Mouse (Mus musculus) skeletal muscle tissue, adult 2 months (tissue): ENCODE measurements around the gene Id1.

Experiments used
- DNase-seq: peaks from one replicate; pipeline ENCODE4 v3.0.0-alpha.2; 2012; ENCODE audit warnings: low read depth, low spot score

The Id1 gene

GRCm38 (mm10) chr2:152736090-152736601 lies at the start of gene Id1:
Gene Id1 (plus strand): TSS chr2:152736251.
- peak; percentile 80 for DNase-seq

DNA sequence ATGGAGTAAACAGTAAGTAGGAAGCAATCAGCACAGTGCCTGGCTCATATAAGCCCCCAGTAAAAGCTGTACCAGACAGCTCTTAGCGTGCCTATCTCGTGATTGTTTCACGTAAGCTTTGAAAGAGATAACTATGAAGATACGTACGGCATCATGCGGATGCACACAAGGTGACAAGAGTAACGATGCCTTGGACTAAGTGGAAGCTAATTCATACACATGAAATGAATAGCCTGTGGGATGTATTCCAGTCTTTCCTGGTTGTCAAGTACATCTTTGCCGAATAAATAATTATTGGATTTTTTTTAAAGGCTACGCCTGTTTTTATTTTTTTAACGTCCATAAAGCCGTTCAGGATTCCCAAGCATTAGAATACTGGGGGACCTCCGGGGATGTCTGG lies 49.7 kb upstream of the Id1 start:
- DNase-seq: no peak

- DNase-seq: peak; percentile 98
Measured at GRCm38 (mm10) chr2:152686806-152687267, 49.2 kb upstream of the Id1 start, which contains the start of gene Mcts2. Gene Mcts2 (plus strand): TSS chr2:152687035.

- no peak for DNase-seq
Measured at GRCm38 (mm10) chr2:152691564-152692217, 44.4 kb upstream of the Id1 start.

DNA sequence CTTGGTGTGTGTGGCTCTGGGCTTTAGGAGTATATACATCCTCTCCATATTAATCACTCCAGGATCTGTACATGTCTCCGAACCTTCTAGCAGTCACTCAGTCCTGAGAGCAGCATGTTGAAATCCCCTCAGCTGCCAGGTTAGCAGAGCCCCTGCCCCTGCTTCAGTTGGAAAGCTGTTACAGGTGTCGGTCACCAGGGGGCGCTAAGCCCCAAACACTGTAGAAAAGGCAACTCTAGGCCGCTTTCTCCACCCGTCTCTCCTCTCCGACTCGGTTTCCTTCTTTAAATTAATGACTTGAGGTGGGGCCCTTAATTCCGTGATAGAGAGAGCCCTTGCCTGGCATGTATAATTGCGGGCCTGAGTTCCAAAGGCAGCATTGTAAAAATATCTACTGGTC lies 42.8 kb upstream of the Id1 start:
- DNase-seq: peak; percentile 58

GRCm38 (mm10) chr2:152693735-152694134 lies 42.3 kb upstream of the Id1 start:
- DNase-seq: no peak

DNA sequence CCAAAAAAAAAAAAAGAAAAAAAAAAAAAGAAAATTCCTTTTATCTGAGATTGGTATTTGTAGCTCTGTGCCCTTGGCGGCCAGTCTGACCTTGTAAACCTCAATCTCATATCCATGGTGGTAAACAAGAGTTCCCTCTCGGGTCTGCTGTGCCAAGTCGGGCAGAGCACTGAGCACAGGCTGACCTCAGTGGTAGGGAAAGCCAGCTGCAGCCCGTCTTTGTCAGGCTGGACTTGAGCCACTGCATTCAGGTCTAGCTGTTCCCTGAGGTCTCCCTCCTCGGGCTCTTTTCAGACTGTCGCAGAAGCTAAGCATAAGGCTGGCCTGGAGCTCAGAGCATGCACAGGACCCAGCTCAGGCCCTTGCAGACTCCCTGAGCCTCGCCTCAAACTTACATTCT lies 41.3 kb upstream of the Id1 start:
- peak; percentile 44 for DNase-seq

DNA sequence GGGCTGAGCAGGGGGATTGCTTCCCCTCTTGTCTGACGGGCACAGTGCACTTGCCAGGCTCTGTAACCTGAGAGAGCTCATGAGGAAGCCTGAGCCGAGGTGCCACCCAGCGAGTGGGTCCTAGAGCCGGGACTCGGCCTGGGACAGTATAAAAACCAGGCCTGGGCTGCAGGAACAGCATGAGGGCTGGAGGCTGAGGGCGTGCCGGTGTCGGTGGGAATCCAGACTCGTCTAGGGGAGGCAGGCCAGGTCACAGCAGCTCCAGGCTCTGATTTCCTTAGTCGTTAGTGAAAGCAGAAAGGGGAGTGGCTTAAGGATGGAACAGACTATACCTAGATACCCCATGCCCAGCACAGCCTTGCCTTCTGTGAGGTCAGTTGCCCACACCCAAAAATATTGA lies 40.0 kb upstream of the Id1 start:
- DNase-seq: no peak

- peak; percentile 89 for DNase-seq
Measured at GRCm38 (mm10) chr2:152696476-152697164, 39.4 kb upstream of the Id1 start.

GRCm38 (mm10) chr2:152700138-152700537 lies 35.9 kb upstream of the Id1 start:
- DNase-seq: no peak

DNA sequence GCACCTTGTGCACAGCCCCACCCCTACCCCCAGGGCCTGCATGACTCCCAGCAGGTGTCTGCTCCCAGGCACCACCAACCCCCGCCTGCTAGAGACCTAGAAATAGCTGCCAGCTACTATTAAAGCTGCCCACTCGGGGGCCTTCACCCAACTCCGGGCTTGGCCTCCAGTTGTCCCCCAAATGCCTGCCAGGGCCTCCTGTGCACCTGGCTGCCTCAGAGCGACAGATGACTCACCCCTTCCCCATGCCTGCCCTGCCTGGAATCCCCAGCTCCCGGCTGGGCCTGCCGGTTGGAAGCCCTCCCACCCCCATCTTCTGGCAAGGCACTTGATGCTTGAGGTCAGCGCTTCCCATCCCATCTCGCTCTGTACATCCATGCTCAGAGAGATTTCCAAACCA lies 35.3 kb upstream of the Id1 start:
- DNase-seq: no peak

- no peak for DNase-seq
Measured at GRCm38 (mm10) chr2:152703596-152704255, 32.3 kb upstream of the Id1 start.

GRCm38 (mm10) chr2:152704256-152704605 lies 31.8 kb upstream of the Id1 start:
- no peak for DNase-seq

DNA sequence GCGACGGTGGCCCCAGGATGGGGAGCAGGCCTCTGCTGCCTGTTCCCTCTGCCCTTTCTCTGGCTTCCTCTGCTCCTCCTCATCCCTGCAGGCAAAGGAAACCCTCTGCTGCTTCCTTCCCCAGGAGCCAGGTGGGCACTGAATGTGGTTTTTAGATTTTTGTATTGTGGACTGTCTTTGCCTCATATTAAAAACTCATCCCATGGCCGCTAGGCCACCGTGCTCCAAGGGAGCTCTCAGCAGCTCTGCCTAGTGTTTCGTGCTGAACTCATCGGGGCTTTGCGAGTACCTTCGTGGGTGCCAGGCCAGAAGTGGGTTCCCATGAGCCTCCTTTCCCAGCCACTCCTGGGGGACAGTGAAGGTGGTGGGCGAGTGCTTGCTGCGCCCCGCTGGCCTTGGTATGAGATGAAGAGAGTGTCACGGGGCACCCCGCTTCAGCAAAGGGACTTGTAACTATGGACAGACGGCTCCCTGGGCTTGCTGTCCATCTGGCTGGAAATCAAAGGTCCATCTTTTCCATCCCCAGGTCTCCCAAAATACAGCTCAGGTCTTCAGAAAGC lies 31.2 kb upstream of the Id1 start:
- DNase-seq: no peak

- DNase-seq: peak; percentile 59
Measured at GRCm38 (mm10) chr2:152705993-152706571, 30.0 kb upstream of the Id1 start.

GRCm38 (mm10) chr2:152707186-152707585 lies 28.9 kb upstream of the Id1 start:
- DNase-seq: no peak

GRCm38 (mm10) chr2:152707627-152708026 lies 28.4 kb upstream of the Id1 start:
- peak; percentile 87 for DNase-seq

DNA sequence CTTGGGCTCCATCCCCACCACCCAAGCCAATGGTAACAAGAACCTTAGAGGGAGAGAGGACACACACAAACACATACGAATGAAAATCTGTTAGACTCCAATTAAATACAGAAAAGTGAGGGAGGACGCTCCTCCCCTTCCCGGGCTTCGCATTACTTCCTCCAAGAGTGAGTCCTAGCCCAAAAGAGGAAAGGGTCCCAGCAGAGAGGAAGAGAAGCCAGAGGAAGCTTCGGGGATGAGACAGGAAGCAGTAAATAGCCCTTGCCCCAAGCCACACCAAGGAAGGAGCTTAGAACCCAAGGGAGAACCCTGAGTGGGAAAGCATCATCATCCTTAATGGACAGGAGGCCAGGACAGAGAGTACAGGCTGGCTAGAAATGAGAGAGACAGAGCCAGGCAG lies 27.0 kb upstream of the Id1 start:
- DNase-seq: no peak

GRCm38 (mm10) chr2:152716241-152716772 lies 19.7 kb upstream of the Id1 start:
- no peak for DNase-seq

- no peak for DNase-seq
Measured at GRCm38 (mm10) chr2:152717652-152718051, 18.4 kb upstream of the Id1 start.

DNA sequence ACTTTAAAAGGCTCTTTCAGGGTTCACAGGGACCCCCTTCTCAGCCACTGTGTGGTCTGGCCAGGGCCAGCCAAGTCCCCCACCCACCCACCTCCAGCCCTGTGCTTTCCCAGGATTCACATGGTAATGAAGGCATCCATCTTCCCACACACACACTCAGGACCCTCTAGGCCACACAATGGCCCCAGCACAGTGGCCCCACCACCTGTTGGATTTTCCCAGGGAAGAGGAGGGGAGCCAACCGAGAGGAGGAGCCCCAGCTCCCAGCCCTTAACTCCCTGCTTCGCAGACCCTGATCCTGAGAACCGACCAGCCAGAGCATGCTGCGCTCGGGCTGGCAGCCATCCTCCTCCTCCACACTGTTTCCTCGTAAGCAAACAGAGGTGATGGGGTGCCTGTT lies 18.0 kb upstream of the Id1 start:
- DNase-seq: no peak
